Mouse (Mus musculus) G1E (cell line): Measurements from ENCODE around the gene Hmces.

Source experiments
- CTCF ChIP-seq: IDR thresholded peaks from 2 replicates; pipeline ENCODE4 v1.5.1; 2012; ENCODE audit warnings: low read depth, low read length, inconsistent platforms, mixed read lengths
- GATA1 ChIP-seq: IDR thresholded peaks from 2 replicates; pipeline ENCODE4 v1.6.1; 2012; ENCODE audit warnings: borderline replicate concordance, low read length, inconsistent platforms, mixed read lengths
- GATA2 ChIP-seq: IDR thresholded peaks from 2 replicates; pipeline ENCODE4 v1.6.1; 2012; ENCODE audit warnings: low read depth, low read length, inconsistent platforms, borderline replicate concordance
- POLR2AphosphoS5 ChIP-seq: IDR thresholded peaks from 2 replicates; pipeline ENCODE4 v1.6.1; 2012; ENCODE audit warnings: low read depth, low read length, inconsistent platforms; ENCODE audit not compliant: insufficient replicate concordance
- TAL1 ChIP-seq: conservative IDR thresholded peaks from 2 replicates; pipeline ENCODE4 v1.6.1; 2012; ENCODE audit warnings: low read depth, low read length, inconsistent platforms, mixed read lengths

- TF ChIP-seq CTCF (no peak), TAL1 (no peak), GATA1 (no peak), GATA2 (no peak), POLR2AphosphoS5 (no peak)
These were observed 31.5 kb upstream of the Hmces start for GRCm38 (mm10) chr6:87882221-87882620.
